Mouse (Mus musculus): ENCODE measurements at regions not wholly inside any gene's neighbourhood (a gene's known extent, or its start where the extent isn't known, plus 50 kb on each side); places are given as distances from the start of the nearest gene placed in this dataset.
A peak's percentile ranks its signal among the peaks of the same experiment; 100 is the strongest.

GRCm38 (mm10) chr6:43021967-43022366 lies 73.1 kb downstream of the Olfr444 start:
- peak; percentile 58; the same call in 1 of the 2 replicates for ATAC-seq (replicated peaks; ENCODE audit: poor library complexity)
